Mouse (Mus musculus) erythroid progenitor cell, adult 5-6 weeks (primary cell): ENCODE data around the gene Stam2. TPM values are rescaled to one million over a fixed set of nuclear protein-coding genes. Genes with fewer than 3 reads are reported as not detected.

Experiments used
- ATAC-seq: replicated peaks from 2 replicates; pipeline ENCODE4 v1.8.0; 2016; ENCODE audit warnings: moderate number of reproducible peaks, mild to moderate bottlenecking, moderate TSS enrichment, inconsistent platforms; ENCODE audit not compliant: poor library complexity, low FRiP score, severe bottlenecking
- total RNA-seq, 2 experiments: library from RNA; stranded (forward) in 1 of 2; stranded (reverse) in 1 of 2; fragments of 150-400 nt in 1 of 2; fragments of 186-747, 209-891 nt in 1 of 2; gene quantifications; 2 replicates each; pipeline versions ENCODE4 v1.2.3 to v1.2.4; 2015 to 2017; ENCODE audit warnings: low replicate concordance in 2 of 2

The Stam2 gene
- total RNA-seq (2015; ENCODE audit: low replicate concordance) (4.2 and 5.8 TPM in 2 replicates), total RNA-seq (2017; ENCODE audit: low replicate concordance) (4.1 and 6.0 TPM in 2 replicates)

DNA sequence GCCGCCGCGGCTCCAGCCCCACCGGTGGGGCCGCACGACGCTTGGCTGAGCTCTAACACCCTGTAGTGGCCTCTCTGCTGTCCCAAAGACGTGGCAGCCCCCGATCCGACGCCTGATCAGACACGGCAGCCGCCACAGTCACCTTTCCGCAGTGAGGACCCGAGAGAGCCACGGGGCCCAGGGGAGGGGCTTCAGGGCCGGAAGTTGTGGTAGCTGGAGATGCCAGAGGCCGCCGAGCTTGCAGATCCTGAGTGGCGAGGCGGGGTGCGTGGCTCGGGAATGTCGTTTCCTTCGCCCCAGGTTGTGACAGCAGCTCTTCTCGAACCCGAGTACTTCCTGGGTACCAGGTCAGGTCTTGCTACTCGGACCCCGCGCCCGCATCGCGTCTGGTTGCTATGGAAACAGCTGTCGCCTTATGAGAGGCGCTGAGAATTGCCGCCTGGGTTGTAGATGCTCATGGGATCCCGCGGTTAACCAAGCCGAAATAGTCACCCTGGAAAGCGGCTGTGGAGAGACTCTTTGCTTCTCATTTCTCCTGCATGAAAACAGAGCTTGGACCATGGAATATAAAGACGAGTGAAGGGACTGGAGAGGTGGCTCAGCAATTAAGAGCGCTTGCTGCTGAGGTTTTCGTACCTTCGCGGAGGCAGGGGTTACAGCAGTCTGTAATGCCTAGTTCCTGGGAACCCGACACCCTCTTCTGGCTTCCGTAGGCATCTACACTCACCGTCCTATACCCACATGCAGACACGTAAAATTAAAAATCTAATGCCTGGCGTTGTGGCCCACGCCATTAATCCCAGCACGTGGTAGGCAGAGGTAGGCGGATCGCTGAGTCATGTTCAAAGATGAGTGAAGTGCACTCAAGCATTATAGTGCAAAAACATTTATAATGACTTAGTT is at the start of gene Stam2:
Gene Stam2, minus strand, starts transcription at position 26 of the 903 bp plus-strand sequence.
- ATAC-seq: peak; percentile 75

DNA sequence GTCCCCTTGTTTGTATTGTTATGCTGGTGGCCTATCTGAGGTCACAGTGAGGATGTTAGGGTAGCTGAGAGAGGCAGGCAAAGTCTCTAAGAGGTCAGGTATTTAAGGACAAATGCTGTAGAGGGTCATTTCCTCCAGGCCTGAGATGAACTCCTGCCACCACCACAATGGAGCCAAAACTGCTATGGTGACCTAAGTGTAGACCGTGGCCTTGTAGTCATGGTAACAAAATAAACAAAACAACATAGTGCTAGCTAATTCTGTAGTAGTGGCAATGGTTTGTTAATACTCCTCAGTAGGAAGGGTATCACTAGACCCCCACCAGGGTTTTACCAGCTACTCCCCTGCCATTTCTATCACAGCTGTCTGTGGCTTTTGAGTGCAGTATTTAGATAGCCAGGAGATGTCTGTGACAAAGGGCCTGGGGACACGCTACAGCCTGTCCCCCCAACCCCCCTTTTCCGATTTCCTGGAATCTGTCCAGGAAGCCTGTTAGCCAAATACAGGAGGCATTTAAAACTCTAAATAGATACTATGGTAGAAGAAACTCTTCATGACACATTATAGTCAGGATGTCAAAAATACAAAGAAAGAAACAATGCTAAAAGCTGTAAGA is 43.1 kb upstream of the Stam2 start:
- no peak for ATAC-seq

DNA sequence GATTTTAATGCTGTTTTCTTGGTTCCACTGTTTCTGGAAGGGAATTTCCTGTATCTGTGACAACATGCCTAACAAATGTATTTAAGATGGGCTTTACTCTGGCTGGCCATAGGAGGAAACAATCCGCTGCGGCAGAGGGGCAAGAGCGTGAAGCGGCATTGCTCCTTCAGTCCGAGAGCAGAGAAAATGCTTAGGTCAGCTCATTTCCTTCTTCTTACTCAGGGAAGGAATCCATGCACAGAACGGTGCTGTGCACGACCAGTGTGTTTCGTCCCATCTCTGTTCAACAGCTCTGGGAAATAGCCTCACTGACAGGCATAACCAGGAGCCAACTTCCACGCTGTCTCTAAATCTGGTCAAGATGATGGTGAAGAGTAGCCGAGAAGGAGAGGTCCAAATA is 37.9 kb upstream of the Stam2 start:
- ATAC-seq: no peak

DNA sequence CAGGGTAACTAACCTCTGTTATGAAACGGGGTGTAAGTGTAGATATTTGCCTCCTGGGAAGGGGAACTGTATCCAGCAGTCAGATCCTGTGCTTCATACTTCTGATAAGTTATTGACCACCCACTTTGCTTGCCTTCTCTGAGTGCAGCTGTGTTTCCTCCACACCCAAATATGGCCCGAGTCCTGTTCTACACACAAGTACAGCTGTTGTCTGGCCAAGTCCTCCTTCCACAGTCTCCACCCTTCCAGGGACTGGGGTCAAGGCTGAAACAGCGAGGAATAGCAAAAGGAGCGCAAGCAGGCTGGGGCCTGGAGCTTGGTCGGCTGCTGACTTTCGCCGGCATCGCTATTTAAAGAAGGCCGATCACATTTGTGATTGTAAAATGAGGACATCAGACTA is 37.3 kb upstream of the Stam2 start:
- ATAC-seq: no peak

DNA sequence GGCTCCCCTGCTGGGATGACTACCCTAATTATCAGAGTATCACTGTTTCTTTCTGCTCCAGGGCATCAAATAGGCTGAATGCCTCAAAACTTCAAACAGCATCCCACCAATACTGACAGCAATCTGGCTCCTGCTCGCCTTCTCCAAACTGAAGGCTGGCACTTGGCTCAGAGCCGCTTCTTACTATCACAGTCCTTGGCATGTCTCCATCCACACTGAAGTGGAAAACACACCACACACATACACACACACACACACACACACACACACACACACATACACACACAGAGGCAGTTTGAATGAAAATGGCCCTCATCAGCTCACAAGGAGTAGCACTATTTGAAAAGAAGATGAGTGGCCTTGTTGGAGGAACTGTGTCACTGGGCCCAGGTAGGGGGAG is 35.8 kb upstream of the Stam2 start:
- no peak for ATAC-seq

DNA sequence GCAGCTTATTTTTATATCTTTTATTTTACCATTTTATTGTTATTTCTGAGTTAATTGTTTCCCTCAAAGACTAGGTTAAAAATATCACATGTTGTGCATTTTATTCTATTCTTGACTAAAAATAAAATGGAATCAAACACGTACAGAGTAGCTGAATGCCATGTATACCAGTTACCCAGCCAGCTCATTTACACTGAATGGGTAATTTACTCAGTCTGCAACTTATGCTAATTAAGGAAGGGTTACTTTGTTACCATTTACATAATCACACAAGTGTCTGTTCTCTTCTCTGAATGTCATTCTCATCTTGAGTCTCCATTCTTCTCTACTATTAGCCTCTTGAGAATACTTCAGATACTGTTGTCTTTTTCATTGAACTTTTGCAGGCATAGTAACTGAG is 32.3 kb upstream of the Stam2 start:
- ATAC-seq: no peak

DNA sequence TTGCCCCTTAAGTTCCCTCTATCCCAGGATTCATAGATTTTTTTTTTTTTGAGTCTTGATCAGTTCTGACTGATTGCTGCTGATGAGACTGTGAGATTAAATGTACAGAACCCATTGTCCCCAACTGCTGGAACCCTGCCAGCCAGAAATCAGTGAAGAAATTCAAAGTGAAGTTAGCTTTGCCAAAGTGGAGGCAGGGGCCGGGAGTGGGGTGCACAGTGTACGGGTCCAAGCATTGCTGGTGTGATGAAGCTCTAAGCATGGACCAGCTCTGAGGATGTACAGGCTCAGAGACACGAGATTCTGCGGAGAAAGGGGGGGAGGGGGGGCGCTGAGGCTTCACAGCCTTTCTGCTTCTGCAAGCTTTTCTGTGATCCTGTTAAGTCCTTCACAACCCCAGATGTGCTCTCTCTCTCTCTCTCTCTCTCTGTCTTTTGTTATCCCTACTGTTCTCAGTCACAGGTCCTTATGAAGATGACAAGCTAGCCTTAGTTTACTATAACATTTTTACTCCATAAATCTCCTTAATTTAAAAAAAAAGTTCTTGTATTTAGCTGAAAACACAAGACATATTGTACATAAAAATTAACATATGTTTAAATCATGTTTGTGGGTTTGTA is 30.8 kb upstream of the Stam2 start:
- ATAC-seq: no peak

DNA sequence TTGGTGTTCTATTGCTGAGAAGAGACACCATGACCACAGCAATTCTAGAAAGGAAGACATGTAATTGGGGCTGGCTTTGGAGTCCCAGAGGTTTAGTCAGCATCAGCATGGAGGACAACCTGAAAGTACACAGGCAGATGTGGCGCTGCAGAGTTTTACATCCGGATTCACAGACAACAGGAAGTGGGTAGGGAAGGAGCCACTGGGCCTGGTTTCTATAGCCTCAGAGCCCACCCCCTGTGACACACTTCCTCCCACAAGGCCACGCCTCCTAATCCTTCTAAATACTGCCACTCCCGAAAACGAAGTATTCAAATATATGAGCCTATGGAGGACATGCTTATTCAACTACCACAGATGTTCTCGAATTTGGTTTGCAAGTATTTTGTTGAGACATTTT is 23.0 kb upstream of the Stam2 start:
- no peak for ATAC-seq

DNA sequence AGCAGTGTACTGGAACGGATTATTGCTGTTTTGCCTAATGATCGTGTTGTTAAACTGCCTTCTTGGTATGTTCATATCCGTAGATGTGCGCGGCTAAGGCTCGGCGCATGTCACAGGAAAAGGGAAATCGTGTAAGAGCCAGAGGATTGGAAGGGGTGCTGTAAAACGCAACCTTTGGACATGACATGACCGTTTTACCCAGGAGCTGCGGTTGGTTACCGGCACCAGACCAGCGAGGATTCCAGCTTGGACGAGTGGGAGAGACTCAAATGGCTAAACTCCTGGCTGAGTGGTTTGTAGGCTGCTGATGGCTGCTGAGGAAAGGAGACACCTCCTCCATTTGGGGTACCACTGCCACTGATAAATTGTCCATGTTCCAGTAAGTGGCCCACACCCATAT is 21.8 kb upstream of the Stam2 start:
- no peak for ATAC-seq

DNA sequence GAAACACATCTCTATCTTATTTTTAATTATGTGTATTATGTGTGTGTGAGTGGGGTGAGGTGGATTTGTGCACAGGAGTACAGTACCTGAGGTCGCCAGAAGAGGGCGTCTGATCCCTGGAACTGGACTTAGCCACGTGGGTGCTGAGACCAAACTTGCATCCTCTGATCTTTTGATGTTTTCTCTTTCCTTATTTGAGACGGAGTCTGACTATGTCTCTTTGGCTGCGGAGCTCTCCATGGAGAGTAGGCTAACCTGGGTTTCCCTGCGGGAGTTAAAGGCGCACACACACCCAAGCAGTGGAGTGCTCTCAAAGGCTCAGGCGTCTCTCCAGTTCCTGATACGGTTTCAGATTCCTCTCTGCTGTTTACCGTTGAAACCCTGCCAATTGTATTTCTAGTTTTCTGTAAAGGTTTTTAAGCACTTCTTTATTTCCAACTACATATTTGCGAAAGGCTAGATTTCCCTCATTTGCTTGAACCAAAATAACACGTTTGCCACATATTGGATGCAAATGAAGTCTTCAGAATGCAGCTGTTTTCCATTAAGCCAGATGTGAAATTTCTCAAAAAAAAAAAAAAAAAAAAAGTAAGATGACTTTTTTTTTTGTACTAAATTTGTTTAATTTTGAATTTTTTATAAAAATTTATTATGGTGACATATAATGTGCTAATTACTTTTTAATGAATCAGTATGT is 21.1 kb upstream of the Stam2 start:
- no peak for ATAC-seq

DNA sequence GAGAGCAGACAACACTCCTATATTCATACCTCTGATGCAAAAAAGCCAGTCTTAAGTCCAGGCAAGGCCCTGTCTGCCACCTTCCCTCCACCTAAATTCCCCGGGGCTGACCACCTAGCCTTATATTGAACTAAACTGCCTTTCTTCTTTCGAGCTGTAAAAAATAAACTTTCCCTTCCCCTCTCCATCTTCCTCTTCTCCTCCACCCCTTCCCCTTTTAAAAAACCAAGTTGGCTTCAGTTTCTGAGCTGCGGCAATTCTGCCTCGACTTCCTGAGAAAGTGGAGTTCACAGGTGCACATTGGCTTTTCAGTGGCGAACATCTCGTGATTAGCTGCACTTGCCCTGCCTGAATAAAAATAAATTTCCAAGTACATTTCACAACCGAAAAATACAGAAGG is 20.4 kb upstream of the Stam2 start:
- ATAC-seq: no peak

DNA sequence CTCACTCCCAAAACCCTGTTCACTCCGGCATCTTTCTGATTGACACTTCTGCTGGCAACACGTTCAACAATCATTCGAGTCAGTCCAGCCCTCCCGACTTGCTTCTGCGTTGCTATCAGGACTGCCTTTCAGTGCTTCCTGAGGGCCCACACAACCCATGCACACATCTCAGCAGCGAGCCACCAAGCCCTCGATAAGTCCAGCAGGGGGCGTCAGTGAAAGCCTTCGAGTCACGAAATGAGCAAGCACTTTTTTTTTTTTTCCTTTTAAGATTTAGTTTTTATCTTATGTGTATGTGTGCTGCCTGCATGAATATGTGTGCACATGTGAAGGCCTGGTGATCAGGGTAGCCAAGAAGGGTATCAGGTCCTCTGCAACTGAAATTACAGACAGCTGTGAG is 16.5 kb upstream of the Stam2 start:
- ATAC-seq: no peak

DNA sequence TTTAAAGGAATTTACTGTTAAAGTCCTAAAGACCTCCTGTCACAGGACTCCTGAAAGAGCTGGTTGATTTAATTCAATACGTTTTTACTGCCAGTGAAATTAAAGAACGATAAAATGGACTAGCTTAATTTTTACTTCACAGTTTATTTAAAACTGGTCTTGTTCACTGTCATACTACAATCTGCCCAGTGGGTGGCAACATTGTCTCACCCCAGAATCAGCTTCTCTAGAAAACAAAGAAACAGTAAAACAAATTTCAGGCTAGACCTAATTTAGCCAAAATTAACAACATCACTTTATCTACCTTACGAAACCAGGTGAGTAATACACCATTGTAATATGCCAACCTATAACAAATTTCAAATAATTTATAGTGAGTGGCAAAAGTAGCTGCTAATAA is 14.6 kb upstream of the Stam2 start:
- ATAC-seq: no peak

DNA sequence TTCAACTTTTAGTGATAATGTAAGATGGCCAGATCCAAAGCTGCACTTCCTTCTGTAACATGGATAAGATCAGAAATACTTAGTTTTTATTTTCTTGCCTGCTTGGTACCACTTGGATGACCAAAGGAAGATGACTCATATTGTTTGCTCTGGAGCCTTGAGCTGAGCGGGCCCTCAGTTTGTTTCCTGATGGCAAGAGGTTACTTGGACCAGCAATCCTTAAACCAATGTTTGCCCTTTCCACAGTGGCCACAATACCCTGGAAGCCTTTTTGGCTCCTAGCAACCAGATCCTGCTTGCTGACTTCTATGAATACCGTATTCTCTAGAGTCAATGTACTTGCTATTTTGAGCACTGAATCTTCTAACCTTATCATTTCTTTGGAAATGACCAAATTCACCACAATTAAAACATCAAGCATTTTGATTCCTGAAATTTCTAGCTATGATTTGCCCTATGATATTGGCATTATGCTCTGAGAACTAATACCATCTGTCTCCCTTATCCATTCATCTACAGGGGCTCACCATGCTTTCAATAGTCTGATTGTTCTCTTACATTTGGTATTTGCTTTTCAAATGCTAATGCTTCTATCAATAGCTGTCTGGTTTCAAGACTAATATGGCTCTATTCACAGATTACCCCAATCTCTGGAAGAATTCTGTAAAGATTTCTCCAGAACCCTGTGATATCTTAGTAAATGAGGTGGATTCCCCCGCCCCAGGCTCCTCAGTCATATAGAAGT is 11.7 kb upstream of the Stam2 start:
- no peak for ATAC-seq

DNA sequence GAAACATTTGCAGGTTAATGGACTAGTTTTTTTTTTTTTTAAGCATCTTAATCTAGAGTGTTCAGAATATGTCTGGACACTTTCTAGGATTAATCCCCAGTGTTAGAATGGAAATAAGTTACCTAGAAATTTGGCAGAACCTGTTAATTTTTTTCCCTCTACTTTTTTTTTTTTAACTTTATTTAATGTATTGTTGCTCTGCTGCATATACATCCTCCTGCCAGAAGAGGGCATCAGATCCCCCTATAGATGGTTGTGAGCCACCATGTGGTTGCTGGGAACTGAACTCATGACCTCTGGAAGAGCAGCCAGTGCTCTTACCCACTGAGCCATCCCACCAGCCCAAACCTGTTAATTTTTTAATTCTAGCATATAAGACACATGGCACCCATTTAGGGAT is 2.0 kb upstream of the Stam2 start:
- ATAC-seq: no peak

DNA sequence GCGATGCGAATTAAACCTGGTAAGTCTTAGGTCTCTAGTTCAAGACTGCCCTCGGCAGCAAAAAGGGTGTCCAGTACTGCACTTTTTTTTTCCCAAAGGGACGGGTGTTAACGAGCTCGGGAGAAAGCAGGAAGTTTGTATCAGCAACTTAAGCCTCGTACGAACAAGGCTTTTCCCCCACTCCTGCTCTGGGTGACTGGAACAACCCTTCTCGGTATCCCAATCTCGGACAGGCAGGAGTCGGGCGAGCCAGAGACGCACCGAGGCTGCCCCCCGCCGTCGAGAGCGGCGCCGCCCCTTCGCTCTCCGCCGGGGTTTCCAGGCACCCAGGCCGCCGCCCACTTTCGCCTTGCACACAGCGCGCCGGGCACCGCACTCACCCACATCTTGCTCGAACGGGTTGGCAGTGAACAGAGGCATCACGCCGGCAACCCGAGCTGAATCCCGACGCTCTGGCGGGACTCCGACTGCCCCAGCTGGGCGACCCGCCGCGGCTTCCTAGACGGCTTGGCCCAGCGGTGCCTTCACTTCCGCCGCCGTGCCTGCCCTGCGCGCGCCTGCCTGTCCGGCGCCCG is 313 bp downstream of the Stam2 start:
- peak; percentile 80 for ATAC-seq

DNA sequence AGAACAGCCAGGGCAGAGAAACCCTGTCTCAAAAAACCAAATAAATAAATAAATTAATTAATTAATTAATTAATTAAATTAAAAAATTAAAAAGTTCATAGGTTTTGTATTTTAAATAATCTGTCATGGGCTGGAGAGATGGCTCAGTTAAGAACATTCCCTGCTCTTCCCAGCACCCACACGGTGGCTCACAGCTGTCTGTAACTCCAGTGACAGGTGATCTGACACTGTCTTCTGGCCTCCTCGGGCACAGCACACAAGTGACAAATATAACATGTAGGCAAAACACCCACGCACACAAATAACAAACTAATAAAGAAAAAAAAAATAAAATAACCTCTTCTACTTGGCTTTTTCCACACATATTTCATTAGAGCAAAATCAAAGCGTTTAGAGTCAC is 1.5 kb downstream of the Stam2 start:
- ATAC-seq: no peak

DNA sequence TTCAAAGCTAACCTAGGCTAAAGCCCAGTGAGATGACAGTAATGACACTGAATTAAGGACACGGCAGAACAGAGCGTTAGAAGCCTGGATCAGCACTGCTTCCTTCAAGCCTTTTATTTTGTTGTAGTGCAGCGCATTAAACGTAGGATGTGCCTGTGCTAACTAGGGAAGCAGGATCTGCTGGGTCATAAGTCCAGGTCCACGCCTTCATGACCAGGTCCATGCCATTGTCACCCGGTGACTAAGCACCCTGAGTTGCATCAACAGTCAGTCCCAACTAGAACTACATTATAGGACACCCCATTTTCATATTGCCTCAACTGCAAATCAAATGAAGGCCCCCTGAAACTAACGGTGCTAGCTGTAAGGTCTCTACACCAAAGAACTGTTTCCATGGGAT is 7.6 kb downstream of the Stam2 start:
- ATAC-seq: no peak

DNA sequence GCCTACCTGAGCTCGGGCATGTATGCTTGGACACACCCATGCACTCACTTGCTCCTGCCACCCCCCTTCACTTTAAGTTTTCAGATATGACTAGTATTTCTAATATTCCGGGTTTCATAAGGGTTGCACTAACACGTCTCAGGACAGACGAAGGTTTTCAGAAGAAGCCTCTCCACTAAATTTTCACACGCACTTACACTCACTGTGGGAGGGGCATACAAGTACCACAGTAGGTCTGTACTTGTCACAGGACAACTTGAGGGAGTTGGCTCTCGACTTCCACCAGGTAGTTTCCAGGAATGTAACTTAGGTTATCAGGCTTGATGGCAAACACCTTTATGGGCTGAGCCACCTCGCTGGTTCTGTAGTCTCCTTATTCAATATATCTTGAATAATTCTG is 8.4 kb downstream of the Stam2 start:
- ATAC-seq: no peak
